Mouse (Mus musculus) cerebellum, adult 11 months (tissue): Measurements from ENCODE around the gene Tpbgl.

Experiments used
- DNase-seq: peaks from one replicate; pipeline ENCODE4 v3.0.0; 2022

Gene Tpbgl

GRCm38 (mm10) chr7:99641245-99641644 is 14.3 kb upstream of the Tpbgl start:
- no peak for DNase-seq

GRCm38 (mm10) chr7:99633966-99634665 is 7.2 kb upstream of the Tpbgl start:
- DNase-seq = no peak

GRCm38 (mm10) chr7:99632286-99632685 is 5.4 kb upstream of the Tpbgl start:
- no peak for DNase-seq

GRCm38 (mm10) chr7:99627366-99627765 is 463 bp upstream of the Tpbgl start:
- DNase-seq = no peak

- DNase-seq = peak; percentile 69
These were observed 1.1 kb downstream of the Tpbgl start for GRCm38 (mm10) chr7:99625722-99626375.

- peak; percentile 33 for DNase-seq
These were observed 8.0 kb downstream of the Tpbgl start for GRCm38 (mm10) chr7:99618860-99619259.

GRCm38 (mm10) chr7:99618264-99618663 is 8.6 kb downstream of the Tpbgl start:
- no peak for DNase-seq

- no peak for DNase-seq
These were observed 19.3 kb downstream of the Tpbgl start for GRCm38 (mm10) chr7:99607632-99608031.

DNA sequence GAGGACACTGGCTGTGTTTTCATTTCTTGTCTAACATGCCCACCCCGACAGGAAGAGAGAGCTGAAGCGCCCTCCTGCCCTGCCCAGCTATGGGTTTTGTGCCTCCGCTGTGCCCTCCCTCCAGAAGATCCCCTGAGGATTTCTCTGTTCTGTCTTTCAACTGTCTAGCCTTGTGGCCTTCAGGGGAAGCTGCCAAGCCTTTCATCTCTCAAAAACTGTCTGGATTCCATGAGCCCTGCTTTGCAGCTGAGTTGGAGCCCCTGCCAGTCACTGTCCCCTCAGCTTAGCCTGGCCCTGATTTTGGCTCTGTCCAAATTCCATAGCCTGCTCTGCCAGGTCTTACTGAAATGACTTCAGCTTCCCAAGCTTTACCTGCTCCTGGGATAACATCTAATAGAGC is 20.1 kb downstream of the Tpbgl start:
- DNase-seq = no peak

DNA sequence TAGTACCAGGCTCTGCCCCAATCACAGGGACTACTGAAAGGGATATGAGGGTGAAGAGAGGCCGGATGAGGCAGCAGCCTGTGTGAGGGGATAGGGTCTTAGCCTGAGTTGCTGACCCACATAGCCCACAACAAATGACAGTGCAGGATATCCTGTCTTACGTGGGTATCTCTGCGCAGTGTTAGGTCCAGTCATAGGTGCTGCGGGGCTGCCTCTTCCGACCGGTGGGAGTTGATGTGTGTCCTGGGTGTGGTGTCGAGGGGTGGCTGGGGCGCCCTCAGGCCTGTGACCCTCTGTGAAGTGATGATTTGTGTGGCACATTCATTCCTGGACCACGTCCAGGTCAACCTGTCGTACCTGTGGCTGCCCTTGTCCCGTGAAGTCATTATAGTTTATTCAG is 20.6 kb downstream of the Tpbgl start:
- no peak for DNase-seq

- no peak for DNase-seq
These were observed 21.8 kb downstream of the Tpbgl start for GRCm38 (mm10) chr7:99605058-99605457.

DNA sequence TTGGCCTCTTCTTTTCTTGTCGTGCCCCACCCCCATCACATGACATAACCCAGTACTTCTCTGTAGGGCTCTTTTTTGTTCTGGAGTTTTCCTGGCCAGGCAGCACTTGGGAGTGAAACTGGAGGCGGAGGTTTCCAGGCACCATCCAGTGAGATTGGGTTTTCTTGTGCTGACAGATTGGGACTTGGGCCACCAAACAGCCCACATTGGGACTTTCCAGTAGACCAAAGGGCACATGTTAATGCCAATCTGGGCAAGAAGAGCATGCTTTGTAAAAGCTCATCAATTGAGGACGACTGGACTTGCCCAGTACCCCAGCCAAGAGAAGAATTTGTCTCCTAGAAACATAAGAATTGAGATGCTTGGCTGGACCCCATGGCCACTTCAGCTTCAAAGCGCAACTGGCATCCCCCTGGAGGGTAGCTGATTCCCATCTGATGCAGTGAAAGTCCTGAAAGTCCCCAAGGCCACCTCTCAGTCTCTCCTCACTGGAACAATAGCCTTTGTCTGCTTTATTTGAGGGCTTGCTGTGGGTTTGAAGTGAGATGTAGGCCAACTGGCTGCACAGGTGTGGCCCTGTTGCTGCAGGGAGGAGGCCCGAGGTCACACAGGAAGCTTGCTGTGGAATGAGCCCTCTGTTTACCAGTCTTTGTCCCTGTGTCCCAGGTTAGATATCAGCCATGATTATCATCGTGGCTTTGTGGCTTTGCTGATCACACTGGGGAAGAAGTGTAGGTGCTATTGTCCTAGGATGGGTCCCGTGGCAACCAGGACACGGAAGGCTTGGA is 22.8 kb downstream of the Tpbgl start:
- DNase-seq = no peak

DNA sequence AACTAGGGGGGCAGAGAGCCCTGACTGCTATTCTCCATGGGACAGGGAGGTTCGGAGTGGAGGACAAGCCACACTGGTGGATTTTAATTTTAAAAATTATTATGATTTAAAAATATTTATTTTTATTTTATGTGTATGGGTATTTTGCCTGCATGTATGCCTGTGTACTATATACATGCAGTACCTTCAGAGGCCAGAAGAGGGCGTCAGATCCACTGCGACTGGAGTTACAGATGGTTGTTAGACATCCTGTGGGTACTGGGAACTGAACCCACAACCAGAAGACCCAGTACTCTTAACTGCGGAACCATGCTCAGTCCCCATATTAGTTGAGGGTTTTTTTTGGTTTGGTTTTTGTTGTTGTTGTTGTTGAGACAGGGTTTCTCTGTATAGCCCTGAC is 28.2 kb downstream of the Tpbgl start:
- no peak for DNase-seq

DNA sequence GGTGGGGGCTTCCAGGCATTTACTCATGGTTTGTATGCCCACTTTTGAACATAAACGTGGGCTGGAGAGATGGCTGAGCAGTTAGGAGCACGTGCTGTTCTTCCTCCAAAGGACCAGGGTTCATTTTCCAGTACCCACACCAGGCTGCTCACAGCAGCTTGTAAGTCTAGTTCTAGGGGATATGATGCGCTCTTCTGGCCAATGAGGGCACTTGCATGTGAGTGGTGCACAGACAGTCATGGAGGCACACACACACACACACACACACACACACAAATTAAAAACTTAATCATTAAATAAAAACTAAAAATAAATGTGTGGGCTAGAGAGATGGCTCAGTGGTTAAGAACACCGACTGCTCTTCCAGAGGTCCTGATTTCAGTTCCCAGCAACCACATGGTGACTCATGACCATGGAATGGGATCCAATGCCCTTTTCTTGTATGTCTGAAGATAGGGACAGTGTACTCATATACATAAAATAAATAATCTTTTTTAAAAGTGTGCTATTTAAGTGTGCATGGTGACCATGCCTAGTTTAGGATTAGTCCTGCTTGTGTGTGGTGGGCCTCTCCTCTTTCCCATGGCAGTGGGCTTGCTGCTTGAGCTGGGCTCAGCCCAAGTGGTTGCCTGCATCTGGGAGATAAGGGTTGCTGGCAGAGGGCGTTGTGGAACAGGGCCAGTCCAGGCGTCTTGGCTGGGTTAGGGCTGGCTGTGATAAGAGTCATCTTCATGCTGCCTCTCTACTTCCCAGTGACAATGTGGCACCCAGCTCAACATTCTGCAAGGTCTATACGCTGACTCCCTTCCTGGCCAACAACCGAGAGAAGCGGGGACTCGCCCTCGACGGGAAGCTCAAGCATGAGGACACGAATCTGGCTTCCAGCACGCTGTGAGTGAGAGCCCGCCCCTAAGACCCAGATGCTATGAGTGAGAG is 32.8 kb downstream of the Tpbgl start:
- DNase-seq = no peak

DNA sequence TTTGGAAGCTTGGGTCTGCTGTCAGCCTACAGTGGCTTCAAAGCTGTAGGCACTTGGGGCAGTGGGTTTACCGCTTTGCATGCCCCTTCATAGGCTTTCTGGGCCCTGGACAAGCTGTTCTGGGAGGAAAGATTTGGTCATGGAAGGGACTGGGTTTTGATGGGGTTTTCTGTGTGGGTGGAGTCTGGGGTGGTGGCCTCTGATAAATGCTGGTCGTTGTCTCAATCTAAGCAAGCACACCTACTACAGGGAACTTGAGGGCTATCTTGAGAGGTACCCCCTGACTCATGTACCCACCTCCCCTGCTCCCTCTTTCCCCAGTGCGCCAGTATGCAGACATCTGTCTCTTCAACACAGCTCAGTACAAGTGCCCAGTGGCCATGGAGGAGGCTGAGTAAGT is 34.2 kb downstream of the Tpbgl start:
- no peak for DNase-seq

DNA sequence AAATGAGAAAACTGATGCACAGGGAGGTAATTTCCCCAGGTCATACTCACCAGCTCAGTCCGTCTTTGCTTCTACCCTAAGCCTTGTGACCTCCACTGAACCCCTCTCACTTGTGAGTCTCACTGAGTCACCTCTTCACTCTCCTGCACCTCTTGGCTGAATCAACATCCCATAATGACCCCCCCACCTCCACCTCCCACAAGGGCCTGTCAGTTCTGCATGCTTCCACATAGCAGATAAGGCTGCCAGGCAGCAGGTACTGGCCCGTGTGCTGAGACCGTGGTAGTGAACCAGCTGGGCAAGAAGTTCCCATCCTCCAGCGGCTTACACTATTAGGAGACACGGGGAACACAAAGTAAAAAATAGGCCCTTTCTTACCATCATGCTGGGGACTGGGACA is 36.3 kb downstream of the Tpbgl start:
- no peak for DNase-seq

DNA sequence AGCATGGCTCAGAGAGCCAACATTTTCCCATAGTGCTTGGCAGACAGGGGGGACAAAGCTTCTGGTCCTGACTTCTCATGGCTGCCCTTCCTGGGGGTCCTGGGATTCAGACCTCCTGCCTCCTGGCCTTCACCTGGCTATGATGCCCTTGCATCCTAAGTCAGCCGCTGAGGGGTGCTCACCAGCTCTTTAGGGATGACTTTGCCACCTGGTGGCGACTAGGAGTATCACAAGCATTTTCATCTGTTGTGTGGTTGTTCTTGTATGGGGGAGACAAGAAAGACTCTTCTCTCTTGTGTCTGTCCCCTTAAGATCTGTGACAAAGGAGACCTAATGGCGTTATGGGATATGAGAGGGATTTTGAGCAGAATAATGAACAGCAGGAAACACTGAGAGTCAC is 36.8 kb downstream of the Tpbgl start:
- peak; percentile 70 for DNase-seq

DNA sequence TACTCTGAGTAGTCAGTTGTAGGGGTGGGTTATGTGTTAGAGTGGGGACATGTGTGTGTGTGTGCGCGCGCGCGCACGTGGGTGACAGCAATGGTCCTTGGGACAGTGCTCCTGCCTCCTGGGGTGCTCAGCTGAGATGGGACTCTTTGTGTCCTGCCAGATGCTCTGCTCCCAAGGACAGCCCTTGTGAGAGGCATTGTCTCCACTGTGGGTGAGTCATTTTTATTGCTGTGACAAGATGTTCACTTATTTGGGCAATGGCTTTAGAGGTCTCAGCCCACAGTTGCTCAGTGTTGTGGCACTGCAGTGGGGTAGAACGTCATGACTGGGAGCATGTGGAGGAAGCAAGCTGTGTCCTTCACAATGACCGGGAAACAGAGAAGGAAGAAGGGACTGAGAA is 40.9 kb downstream of the Tpbgl start:
- no peak for DNase-seq

DNA sequence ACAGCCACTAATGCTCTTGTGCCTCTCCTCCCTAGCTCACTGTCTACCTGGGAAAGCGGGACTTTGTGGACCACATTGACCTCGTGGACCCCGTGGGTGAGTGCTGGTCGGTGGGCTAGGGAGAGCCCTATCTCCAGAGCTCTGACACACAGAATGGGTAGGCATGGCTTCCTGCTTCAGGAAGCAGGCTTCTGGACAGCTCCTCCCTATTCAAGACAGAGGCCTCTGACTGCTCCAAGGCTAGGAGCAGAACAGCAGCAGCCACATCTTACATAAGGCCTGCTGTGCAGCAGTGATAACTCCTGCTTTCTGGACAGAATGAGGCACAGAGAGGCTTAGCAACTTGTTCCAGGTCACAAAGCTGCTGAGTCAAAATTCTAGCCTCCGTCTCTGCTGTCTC is 43.3 kb downstream of the Tpbgl start:
- DNase-seq = no peak

DNA sequence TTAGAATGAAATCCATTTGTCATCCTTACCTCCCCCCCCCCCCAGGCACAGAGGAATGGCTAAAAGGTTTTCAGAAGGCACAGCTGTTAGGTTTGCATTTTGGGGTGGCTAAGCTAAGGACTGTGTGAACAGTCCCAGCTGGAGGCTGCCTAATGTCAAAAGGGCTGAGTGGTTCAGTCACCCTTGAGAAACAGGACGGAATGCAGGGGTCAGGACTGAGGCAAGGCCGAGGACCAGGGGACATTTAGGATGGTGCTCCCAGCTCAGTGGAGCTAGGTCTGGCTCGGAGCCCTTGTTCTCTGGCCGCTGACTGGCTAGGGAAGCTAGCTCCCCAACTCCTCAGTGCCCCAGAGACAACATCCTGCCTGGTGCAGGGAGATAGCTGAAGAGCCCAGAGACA is 44.0 kb downstream of the Tpbgl start:
- no peak for DNase-seq

DNA sequence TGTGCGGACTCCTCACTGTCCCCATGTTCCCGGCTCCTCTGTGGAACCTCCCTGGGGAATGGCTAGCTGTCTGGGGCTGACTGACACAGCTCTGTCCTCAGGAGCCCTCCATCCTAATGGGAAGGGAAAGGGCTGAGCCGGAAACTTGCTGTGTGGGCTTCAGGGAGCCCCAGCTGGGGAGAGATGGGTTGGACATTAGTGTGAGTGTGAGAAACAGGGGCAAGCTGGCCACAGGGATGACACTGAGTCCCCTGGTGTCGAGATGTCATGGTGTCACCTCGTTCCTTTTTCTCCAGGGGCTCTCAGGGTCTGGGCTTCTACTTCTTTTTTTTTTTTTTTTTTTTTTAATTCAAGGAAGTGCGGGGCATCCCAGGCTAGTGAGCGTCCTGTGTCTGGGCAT is 44.6 kb downstream of the Tpbgl start:
- no peak for DNase-seq

- DNase-seq = no peak
These were observed 46.7 kb downstream of the Tpbgl start for GRCm38 (mm10) chr7:99580247-99580646.
